Mouse (Mus musculus) heart, postnatal 0 days (tissue): ENCODE data around the gene Apoa5.

Source experiments
- CTCF ChIP-seq: IDR thresholded peaks from 2 replicates; pipeline ENCODE4 v1.5.1; 2016; ENCODE audit warnings: antibody characterized with exemption, control low read depth, low read depth
- EP300 ChIP-seq: IDR thresholded peaks from 2 replicates; pipeline ENCODE4 v1.6.1; 2016; ENCODE audit warnings: antibody characterized with exemption, low read depth

DNA sequence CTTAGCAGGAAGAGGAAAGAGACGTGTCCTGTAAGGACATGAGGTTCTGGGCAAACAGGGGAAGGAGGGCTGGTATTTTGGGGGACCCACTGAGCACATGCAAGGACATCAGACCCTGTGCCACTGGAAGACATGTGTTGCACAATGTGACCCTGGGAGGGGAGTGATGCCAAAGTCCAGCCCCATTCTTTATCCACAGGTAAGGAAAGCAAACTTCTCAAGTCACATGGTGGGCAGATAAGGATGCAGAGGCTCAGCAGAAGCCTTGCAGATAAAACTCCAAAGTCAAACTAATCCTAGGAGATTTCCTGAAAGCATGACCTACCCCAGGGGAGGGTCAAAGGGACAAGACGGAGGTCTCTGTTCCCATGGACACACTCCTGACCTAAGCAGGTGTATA is 26.6 kb upstream of the Apoa5 start:
- TF ChIP-seq CTCF = no peak
- no peak for TF ChIP-seq EP300
